Mouse (Mus musculus) B cell, adult (primary cell): Measurements from ENCODE around the gene Zfp9. TPM values are rescaled to one million over a fixed set of nuclear protein-coding genes. Genes with fewer than 3 reads are reported as not detected.

Source experiments
- total RNA-seq: library from RNA; stranded (reverse); gene quantifications from 4 replicates; pipeline ENCODE4 v1.2.4, GENCODE M21; 2023; ENCODE audit not compliant: inconsistent age

The Zfp9 gene
- total RNA-seq = 0.12 to 0.29 TPM in 2 of 4 replicates, not detected in the others

DNA sequence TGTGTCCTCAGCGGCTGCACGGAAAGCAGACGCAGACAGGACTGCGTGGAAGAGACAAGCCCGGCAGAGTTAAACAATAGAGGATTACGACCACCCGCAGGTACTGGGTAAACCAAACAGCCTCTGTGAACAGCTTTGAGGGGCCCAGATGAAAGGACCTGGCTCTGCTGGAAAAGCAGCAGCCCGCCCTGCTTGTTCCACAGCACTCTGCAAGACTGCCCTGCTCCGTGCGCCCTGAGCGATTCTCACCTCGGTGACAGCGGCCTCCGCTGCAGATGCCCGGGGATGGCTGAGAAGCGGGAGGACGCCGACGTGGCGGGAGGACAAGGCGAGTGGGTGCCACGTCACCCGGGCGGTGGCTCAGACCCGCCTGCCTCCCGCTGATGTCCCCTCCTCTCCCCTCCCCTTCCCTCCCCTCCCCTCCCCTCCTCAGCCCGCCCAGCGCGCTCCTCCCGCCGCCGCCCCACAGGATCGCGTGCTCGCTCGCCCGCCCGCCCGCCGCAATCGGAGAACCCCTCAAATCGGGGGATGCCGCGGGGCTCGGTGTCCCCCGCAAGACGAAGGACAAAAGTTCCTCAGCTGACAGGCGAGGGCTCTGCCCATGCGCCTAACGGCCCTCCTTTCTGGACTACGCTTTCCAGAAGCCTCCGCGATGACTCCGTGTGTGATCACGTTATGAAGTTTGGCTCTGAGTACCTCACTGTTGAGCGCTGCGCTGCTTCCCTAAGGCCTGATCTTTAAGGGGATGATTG is at the start of gene Zfp9:
Gene Zfp9, minus strand, starts transcription at position 364 of the 752 bp plus-strand sequence.

DNA sequence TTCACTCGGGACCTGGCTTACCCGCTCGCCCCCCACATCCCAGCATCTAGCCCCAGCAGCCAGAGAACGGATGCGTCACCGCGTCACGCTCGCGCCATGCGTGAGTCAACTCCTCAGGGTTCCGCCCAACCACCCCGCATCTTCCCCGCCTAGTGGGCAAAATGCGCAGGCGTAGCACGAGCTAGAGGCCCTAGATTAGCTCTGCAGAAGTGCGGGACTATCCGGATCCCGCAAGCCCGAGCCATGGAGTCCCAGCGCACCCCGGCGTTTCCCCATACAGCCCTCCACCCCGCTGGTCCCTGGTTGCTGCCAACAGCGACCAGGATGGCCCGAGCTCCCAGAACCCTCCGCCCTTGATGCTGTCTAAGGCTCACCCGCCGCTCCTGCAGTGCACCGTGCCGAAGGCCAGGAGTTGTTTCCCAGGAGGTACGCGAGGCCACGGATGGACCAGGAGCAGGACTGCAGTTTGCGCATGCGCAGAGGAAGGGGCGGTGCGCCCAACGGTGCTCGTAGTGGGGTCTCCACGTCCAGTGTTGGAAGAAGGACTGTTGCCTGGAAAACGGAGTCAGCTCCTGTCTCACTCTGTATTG is 24.0 kb downstream of the Zfp9 start, which contains the start of gene Zfp248:
Gene Zfp248, minus strand, starts transcription at position 487 of the 590 bp plus-strand sequence.

DNA sequence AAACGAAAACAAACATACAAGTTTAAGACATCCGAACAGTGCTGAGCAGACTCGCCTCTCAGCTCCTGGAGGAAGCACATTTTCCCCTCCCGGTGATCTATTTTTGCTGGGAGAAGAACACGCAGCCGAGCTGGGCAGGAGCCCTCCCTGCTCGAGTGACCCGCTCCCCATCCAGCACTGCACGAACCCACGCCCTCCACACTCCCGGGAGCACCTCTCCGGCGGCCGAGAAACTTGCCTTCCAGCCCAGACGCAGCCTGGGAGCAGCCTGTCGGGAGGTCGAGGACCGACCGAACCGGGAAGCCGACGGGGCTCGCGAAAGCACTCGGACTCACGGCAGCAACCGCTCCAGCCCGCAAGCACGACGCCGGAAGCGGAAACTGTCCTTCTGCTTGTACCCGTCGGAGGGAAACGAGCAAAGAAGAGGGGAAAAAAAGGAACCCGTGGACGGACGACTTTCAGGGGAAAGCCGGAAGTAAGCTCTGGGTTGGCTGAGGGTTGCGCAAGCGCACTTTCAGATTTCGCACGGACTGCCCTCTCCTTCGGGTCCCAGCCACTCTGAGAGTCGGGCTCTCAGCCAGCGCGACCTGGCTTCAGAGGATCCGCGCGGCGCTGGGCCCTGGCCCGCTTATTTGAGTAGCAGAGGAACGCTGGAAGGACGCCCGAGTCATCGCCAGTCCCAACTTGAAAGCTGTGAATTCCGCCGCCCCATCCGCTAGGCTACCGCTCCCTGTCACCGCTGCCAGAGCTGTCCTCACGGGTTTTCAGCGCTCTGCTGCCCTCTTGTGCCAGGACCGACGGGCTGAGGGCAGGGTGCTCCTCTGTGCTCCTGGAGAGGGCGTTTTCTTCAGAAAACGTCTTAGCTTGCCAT is 59.8 kb downstream of the Zfp9 start, which contains the start of gene Bms1:
Gene Bms1, minus strand, starts transcription at position 425 of the 871 bp plus-strand sequence.

Other genes starting within 250 kb of the Zfp9 start
- gene Bms1, start 59.8 kb downstream of the Zfp9 start, total RNA-seq = 54.0 to 60.7 TPM (median 57.1 TPM) in 4 replicates
- 0.96 to 2.7 TPM (median 1.4 TPM) in 4 replicates for gene Zfp248, start 23.8 kb downstream of the Zfp9 start, total RNA-seq
- gene Ankrd26, start 82.9 kb upstream of the Zfp9 start, total RNA-seq = 9.1 to 12.2 TPM (median 10.3 TPM) in 4 replicates